Mouse (Mus musculus) B cell, adult (primary cell): ENCODE results near the gene Ndufs3. TPM values are rescaled to one million over a fixed set of nuclear protein-coding genes. Genes with fewer than 3 reads are reported as not detected.

Experiments
- total RNA-seq: library from RNA; stranded (reverse); gene quantifications from 4 replicates; pipeline ENCODE4 v1.2.4, GENCODE M21; 2023; ENCODE audit not compliant: inconsistent age

The Ndufs3 gene
- 120 to 152 TPM (median 131 TPM) in 4 replicates for total RNA-seq

DNA sequence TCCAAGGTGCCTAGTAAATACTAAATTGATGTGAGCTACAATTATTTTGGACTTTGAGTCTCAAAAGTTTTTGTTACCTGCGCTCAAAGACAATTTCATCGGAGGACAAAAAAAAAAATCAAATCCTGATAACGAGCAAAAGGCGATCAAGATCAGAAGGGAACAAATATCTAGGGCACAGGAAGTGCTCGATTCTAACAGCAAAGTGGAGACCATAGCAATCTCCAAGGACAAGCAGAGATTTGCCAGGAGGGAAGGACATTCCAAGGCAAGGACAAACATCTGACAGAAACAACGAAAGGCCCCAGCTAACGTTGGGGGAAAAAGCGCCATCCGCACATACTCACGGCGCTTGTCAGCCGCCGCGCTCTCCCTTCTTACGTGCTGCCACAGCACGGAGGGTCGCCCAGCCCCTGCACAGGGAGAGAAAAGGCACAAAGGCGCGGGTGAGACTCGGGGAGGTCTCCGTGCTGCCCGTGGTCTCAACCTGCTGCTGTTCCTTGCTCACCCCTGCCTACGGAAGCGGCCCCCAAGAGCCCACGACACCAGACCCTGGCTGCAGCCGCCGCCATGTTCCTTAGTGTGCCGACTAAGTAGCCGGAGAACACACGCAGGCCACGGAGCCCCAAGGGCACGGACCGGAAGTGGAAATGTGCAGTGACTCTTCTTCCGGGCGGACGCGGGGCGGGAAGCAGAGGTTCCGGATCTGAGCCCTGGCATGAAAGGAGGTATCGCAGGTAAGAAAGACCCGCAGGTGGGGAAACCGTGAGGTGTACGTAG, at the start of gene Ndufs3, which contains the start of gene Kbtbd4:
Gene Ndufs3 (minus strand): TSS at position 752 of the 780 bp plus-strand sequence.
Gene Kbtbd4 (plus strand): TSS at position 665 of the 780 bp plus-strand sequence.

DNA sequence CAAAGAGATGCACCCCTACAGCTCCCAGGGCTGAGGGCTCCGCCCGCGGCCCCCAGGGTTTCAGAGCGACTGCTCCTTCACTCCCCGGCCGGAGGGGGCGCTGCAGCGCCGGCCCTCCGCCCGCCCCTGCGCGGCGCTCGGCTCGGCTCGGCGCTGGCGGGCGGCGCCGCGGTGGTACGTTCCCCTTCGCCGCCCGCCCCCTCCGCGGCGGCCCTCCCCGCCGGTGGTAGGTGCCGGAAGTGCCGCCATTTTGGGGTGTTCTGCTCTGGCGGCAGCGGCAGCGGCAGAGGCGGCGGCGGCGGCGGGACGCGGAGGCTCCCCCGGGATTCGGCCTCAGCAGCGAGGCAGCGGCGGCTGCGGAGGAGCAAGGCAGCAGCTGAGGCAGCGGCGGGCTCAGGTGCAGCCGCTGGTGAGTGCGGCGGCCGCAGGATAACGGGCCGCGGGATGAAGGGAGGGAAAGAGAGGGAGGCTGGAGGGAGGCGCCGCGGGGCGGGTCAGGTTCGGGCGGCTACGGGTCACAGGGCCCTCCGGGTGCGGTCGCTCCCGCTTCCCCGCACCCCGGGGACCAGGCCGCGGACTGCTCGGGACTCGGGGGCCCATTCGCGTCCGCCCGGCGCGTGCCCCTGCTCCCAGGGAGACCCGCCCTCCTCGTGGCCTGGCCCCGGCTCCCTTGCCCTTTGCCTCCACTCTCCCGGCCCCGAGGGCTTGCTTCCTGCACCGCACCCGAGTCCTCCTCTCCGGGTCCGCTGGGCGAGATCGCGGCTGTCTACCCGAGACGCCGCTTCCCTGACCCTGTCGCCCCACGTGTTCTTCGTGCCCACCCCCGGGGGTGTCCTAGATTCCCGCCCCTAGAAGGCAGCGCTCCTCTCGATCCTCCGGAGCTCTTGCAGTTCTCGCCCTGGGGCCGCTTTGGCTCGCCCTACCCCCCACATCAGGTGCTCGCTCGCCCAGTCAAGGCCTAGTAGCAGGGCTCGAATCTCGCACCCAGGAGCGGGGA, 35.9 kb upstream of the Ndufs3 start, which contains the start of gene Celf1:
Gene Celf1 (plus strand): TSS at position 150 of the 997 bp plus-strand sequence.

DNA sequence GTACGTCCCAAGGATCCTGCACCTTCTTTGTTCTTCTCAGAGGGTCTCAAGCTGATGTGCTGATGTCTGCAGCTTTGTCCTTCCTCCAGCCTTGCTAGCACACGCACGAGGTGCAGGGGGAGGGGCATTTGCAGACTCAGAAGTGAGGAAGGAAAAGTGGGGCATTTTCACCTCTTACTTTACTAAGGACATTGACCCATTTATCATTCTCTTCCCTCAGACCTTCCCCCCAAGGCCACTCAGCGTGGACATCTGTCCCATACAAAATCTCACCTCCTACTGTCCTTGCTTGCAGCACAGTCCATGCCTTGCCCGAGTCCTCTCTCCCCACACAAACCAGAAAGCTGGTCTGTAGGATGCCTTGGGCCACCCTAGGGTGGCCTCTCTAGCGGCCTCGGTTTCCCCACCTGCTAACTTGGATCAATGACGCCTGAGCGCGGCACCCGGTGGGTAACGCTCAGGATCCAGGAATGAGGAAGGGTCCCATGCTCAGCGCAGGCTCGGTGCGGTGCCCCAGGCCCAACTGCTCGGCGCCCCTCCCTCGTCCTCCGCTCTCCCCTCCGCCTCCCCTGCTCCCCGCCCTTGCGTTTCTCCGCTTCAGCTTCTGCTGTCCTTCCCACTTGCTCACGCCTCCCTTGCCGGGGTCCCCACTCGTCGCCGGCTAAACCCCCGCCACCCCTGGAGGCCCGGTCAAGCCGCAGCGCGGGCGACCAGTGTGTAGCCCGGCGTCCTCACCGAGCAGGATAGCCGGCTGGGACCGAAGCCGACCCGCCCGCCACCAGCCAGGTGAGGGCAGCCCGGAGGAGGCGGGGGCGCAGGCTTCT, 19.2 kb downstream of the Ndufs3 start, which contains the start of gene C1qtnf4:
Gene C1qtnf4 (plus strand): TSS at position 643 of the 824 bp plus-strand sequence.

DNA sequence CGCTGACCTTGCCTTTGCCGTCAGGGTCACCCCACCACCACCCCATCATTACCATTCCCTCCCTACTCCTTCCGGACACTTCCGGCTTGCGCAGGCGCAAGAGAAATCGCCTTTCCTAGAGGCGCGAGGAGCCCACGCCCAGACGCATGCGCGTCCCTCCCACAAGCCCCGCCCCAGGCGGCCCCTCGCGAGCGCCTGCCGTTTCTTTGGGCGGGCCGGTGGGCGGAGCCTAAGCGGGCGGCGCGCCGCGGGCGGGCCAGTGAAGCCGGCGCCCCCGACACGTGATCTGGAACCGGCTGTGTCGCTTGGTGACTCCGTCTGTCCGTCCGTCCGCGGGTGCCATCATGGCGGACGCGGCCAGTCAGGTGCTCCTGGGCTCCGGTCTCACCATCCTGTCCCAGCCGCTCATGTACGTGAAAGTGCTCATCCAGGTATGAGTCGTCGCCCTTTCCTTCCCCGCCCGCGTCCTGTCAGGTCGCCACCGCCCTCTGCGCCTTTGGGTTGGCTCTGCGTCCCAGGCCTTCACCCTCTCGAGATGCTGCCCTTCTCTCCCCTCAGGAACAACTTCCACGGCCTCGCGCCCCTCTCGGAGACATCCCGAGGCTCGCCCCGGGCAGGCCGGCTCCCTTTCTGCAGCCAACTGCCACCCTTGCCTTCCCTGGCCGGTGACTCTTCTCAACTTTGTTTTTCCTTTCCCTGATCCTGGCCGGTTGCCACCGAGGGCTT, 57.5 kb downstream of the Ndufs3 start, which contains the start of gene Mtch2:
Gene Mtch2 (plus strand): TSS at position 201 of the 726 bp plus-strand sequence.

Other genes with a start within 250 kb of the Ndufs3 start
- 91.7 to 107 TPM (median 96.5 TPM) in 4 replicates for gene Nup160, start 227.6 kb downstream of the Ndufs3 start, total RNA-seq
- 249 to 271 TPM (median 259 TPM) in 4 replicates for gene Fnbp4, start 159.5 kb downstream of the Ndufs3 start, total RNA-seq
- 0.15 TPM in 1 of 4 replicates, not detected in the others for gene Agbl2, start 122.1 kb downstream of the Ndufs3 start, total RNA-seq
- 87.0 to 105 TPM (median 99.6 TPM) in 4 replicates for gene Mtch2, start 57.7 kb downstream of the Ndufs3 start, total RNA-seq
- 0.67 TPM in 1 of 4 replicates, not detected in the others for gene C1qtnf4, start 19.0 kb downstream of the Ndufs3 start, total RNA-seq
- 25.6 to 31.9 TPM (median 29.7 TPM) in 4 replicates for gene Kbtbd4, start 87 bp downstream of the Ndufs3 start, total RNA-seq
- gene Celf1, start 35.6 kb upstream of the Ndufs3 start, total RNA-seq = 79.8 to 84.9 TPM (median 81.9 TPM) in 4 replicates
- gene Rapsn, start 130.8 kb upstream of the Ndufs3 start, total RNA-seq = 0.48 to 0.54 TPM in 2 of 4 replicates, not detected in the others
- 106 to 121 TPM (median 114 TPM) in 4 replicates for gene Psmc3, start 149.2 kb upstream of the Ndufs3 start, total RNA-seq
- 18.6 to 27.1 TPM (median 21.9 TPM) in 4 replicates for gene Slc39a13, start 165.6 kb upstream of the Ndufs3 start, total RNA-seq
- 93.1 to 119 TPM (median 105 TPM) in 4 replicates for gene Spi1, start 177.6 kb upstream of the Ndufs3 start, total RNA-seq
- 1.5 to 2.4 TPM (median 1.8 TPM) in 4 replicates for gene Mybpc3, start 213.3 kb upstream of the Ndufs3 start, total RNA-seq